Mouse (Mus musculus) spleen, adult 2 months (tissue): ENCODE measurements around the gene Pcdh15.

ENCODE experiments used
- CTCF ChIP-seq: fragments of 200-500 bp; IDR thresholded peaks from 2 replicates; pipeline ENCODE4 v1.5.1; 2011; ENCODE audit warnings: mild to moderate bottlenecking, inconsistent platforms; ENCODE audit not compliant: insufficient read depth, insufficient read length, insufficient replicate concordance; ENCODE audit errors: extremely low read depth
- POLR2A ChIP-seq: fragments of 200-500 bp; IDR thresholded peaks from 2 replicates; pipeline ENCODE4 v1.6.1; 2011; ENCODE audit warnings: low read depth, low read length, inconsistent platforms

DNA sequence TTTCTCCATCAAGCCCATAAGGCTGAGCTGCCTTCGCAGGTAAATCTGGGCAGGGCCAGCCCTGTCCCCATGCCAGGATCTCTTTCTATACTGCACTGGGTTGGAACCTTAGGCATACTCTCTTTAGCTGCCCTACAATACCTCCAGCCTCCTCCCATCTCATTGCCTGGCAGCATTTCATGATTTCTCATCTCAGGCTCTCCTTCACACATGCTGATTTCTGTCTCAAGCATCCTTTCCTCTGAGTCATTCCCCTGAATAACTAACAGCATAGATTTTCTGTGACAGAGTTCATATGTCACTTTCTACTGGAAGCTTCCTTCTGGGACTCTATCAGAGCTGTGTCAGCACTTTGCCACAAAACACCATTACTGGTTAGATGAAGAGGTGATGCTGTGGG is 999.2 kb downstream of the Pcdh15 start:
- TF ChIP-seq CTCF (no peak), POLR2A (no peak)
